Mouse (Mus musculus) ES-E14 (cell line): ENCODE data around the gene 9530053A07Rik.

Experiments
- HCFC1 ChIP-seq: IDR thresholded peaks from 2 replicates; pipeline ENCODE4 v1.6.1; 2012; ENCODE audit warnings: low read length, inconsistent platforms, borderline replicate concordance; ENCODE audit not compliant: insufficient read depth
- MAFK ChIP-seq: IDR thresholded peaks from 2 replicates; pipeline ENCODE4 v1.6.1; 2014; ENCODE audit warnings: mild to moderate bottlenecking, low read depth, low read length, inconsistent platforms; ENCODE audit not compliant: insufficient read depth
- ZC3H11A ChIP-seq: IDR thresholded peaks from 2 replicates; pipeline ENCODE4 v1.6.1; 2012; ENCODE audit warnings: low read depth, mild to moderate bottlenecking, inconsistent platforms, low read length, borderline replicate concordance
- ZNF384 ChIP-seq: IDR thresholded peaks from 2 replicates; pipeline ENCODE4 v1.6.1; 2012; ENCODE audit warnings: low read depth, low read length, inconsistent platforms

DNA sequence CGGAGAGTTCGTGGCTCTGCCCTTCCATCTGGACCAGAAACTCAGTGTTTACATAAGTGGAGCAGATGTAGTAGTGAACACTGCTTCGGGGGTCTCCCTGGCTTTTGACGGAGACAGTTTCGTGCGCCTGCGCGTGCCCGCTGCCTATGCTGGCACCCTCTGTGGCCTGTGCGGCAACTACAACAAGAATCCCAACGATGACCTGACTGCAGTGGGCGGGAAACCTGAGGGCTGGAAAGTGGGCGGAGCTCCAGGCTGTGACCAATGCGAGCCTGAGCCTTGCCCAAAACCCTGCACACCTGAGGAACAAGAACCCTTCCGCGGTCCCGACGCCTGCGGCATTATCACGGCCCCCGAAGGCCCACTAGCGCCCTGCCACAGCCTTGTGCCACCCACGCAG is 24.6 kb upstream of the 9530053A07Rik start:
- no peak for TF ChIP-seq ZC3H11A
- no peak for TF ChIP-seq HCFC1
- no peak for TF ChIP-seq MAFK
- TF ChIP-seq ZNF384 = no peak
